Mouse (Mus musculus) retina, embryonic 14.5 days (tissue): ENCODE results near the gene Nradd.
A peak's percentile ranks its signal among the peaks of the same experiment; 100 is the strongest.

ENCODE experiments used
- DNase-seq: peaks from one replicate; pipeline ENCODE4 v3.0.0-alpha.2; 2015; ENCODE audit warnings: low spot score

Nradd gene

DNA sequence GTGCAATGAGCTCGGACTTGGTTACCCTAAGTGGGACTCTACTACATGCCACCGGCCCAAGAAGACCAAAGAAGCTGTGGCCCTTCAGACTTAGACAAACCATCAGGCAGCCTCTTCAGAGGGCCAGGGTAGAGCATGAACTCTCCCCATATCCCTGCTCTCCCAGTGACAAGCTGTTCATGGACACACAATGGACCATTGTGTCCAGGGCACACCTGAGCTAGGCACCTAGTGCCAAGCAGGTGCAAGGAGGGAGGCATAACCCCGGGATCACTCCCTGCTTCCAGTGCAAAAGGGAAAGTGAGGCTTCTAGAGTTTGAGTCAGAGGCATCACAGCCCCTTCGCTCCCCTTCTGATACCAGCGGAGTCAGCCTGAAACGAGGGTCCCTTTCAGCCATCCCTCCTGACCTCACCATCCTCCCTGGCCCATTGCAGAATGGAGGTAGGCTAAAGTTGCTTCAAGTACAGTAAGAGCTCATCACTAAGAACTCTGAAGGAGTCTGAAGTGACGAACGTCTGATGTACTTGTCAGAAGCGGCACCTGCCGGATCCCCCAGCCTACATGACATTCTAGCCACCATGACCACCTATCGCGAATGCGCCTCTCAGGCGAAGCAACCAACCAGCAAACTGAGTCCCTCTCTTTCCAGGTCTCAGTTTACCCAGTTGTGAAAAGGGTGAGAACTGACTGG is 28.9 kb upstream of the Nradd start:
- DNase-seq: no peak

GRCm38 (mm10) chr9:110651931-110652722 is 27.9 kb upstream of the Nradd start:
- peak; percentile 14 for DNase-seq

DNA sequence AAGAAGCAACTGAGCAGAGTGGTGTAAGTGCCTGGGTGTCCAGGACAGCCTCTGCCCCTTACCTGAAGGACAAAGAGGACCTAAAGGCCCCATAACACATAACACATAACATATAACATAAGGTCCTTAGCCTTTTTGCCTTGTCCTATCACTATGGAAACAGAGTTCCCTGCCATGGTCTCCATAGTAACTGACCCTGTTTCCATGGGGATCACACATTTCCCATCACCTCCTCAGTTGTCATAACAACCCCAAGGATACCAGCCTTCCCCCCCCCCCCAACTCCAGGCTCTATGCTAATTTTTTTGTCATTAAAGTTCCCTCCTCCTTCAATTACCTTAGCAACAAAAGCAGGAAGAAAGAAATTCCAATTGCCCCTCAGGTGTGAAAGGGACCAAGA is 25.5 kb upstream of the Nradd start:
- DNase-seq: no peak

- DNase-seq: no peak
These were observed 21.0 kb upstream of the Nradd start for GRCm38 (mm10) chr9:110645219-110645618.

DNA sequence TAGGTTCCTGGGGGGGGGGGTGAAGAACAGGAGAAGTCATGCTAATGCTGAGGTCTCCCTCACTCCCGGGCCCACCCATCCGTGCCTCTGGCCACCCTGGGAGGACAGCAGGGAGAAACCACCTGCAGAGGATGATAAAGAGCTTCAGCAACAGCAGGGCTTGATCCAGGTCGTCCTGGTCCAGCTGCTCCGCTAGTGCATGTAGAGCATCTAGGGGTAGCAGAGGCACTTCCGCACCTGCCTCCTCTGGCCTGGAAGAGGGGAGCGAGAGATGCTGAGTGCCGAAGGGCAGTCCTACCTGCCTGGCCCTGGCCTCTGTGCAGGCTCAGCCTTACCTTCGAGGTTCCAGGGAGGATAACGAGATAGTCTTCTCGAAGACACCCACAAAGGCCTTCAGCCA is 20.0 kb upstream of the Nradd start:
- no peak for DNase-seq

- no peak for DNase-seq
These were observed 19.5 kb upstream of the Nradd start for GRCm38 (mm10) chr9:110643787-110644186.

DNA sequence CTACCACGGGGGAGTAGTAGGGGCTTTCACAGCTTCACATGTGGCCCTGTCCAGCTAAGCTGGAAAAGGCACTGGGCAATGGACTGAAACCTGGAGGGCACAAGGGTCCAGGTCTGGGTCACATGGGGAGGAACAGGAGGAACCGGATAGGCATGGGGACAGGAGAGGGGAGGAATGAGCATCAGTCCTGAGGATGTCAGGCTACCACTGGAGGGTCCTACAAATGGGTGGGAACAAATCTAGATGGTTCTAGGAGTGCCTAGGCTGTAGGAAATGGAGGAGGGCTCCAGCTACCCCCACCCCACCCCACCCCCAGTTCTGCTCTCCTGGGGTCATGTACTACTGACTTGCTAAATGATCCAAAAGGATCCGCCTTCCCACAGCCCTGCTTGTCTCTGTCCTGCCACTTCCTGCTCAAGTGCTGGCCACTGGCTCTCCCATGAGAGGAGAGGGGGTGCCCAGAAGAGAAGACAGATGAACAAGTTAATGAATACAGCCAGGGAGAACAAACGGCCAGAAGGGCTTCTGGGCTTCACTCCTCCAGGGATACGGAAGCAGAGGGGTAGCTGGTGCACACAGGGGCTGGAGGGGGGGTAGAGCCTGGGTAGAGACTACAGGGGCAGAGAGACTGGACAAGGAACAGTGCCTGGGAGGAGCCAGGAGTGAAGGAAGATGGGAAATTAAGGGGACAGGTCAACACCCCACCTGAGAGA is 18.7 kb upstream of the Nradd start:
- DNase-seq: no peak

GRCm38 (mm10) chr9:110641006-110641405 is 16.8 kb upstream of the Nradd start:
- DNase-seq: no peak

GRCm38 (mm10) chr9:110638611-110639021 is 14.4 kb upstream of the Nradd start:
- DNase-seq: no peak

DNA sequence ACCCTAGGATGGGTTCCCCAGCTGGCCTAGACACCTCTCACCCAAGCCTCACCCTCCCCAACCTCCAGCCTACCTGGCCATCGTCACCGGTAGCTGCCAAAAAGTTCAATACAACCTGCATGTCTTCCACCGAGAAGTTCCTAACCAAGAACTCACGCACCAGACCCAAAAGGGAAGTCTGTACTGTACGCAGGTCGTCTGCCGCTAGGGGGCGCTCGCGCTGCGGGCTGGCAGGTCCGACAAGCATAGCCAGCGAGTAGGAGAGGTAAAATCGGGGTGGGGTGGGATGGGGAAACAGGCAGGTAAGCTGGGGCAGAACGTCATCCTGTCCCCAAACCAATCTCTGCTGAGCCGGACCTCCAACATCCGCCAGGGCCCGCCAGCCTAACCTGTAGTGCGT is 11.0 kb upstream of the Nradd start:
- peak; percentile 87 for DNase-seq

DNA sequence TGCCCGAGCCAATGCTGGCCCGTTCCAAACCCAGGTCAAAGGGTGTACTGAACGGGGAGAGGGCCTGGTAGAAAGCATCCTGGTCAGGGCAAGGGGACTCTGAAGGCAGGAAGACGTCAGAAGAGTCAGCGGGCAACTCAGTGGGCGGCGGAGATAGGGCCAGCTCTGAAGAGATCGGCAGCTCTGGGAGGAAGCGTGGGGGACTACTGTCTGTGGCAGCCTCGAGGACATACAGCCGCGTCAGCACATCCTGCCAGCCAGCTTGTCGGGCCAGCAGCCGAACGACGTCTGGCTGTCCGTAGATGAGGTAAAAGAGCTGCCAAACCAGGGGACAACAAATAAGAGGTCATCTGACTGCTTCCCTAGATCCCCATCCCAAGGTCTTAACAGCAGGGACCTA is 9.6 kb upstream of the Nradd start:
- DNase-seq: no peak

DNA sequence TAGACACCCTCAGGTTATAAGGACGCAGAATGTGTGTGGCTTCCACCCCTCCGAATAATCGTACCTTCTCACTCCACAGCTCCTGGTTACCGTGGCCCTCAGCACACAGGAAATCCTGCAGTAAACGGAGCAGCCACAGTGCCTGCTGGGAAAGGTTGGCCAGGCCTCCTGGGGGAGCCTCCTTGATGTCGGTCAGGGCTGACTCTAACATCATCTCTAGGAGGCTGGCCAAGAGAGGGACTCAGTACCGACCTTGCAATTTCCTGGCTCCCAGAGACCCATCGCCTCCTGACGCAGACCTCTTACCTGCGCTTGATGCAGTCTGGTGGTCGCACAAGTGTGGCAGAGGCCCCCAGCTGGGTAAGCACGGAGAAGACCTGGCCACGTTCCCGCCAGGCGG is 8.4 kb upstream of the Nradd start:
- DNase-seq: no peak

DNA sequence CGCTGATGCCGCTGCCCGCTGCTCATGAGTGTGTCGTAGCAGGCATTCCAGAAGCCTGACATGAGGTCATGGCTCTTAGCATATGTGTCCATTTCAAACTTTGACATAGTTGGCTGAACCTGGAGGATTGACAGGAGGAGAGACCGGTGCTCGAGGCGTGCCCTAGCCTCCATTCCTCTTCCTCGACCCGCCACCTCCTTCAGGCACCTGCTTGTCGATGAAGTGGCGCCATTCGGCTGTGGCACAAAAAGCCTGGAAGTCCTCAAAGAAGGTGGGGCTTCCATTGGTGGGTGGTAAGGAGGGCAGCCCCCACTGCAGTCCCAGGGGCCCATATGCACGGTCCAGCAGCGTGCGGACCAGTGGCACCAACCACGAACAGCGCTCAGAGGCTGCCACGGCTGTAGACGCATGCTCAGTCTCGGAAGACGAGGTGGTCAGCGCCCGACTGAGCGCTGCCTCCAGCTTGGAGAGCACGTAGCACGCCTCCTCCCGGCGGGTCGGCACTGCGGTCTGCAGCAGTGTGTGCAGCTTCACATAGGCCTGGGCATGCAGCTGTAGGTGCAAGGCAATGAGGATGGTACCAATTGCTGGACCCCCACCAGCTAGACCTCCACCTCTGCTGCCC is 7.5 kb upstream of the Nradd start:
- DNase-seq: peak; percentile 61

DNA sequence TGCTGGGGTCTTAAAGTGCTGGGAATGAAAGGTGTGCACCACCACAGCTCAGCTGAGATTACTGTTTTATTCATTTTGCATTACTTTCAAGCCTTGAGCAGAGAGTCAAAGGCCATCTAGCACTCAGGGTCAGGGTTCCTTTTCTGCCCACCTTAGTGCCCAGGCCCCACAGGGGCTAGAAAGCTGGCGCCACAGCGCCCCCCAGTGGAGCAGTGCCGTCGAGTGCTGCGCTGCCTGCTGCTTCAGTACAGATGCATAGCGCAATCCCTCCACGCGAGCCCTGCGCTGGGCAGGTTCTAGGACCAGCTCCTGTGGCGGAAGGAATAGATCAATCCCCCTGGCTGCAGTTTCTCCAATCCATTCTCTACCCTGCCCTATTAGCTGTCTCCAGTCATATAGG is 6.9 kb upstream of the Nradd start:
- DNase-seq: peak; percentile 91

- DNase-seq: no peak
These were observed 5.9 kb upstream of the Nradd start for GRCm38 (mm10) chr9:110630171-110630570.

DNA sequence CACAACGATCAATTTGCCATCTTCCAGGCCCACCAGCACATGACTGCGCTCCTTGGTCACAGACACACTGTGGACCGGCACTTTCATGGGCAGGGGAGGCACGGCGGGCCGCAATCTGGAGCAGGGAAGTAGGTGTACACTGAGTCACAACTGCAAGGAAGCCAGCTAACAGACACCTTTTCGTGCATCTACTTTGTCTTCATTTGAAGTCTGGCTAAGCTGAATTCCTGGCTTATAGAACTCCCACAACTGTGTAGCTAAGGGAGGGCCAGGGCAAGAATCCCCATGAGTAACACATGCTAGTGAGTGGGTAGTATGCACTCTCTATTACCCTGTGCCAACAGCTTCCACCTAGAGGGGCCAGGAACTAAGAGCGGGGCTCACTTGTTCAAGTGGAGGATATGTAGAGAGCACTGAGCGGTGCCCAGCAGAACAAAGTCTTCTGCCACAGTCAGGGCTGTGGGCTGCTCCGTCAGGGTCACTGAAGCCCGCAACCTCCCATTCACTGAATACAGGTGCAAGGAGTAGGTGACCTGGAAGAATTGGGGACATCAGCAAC is 1.2 kb upstream of the Nradd start:
- no peak for DNase-seq

DNA sequence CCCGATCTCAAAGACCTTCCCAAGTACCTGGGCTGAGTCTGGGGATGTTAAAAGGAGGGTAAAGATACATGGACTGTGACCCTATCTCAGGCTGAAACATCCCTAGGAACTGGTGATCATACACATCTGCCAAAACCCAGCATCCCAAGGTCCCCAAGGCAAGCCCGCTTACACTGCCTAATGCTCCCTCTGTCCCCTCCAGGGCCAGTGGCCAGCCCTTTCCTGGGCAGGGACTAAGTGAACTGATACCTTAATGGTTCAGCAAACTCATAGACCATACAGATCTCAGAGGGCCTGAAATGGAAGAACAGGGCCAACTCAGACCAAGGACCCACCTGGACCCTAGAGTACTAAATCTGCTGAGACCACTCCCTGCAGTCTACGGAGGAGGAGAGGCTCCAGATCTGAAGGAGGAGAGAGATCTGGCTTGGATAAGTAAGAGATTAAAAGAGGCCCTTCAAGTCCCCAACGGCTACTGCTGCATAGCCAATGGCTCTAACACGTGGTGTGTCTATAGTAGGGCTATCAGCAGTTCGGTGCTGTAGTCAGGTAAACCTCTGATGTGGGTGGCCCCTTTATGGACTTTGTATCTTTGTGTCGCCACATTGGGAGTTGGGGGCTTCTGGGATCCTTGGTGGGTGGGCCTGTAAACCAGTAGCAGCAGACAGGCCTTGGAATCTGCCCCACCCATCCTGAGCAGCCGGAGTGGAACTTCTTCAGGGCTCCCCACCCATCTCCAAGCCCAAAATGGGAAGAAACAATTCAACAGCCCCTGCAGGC is 646 bp downstream of the Nradd start:
- no peak for DNase-seq

GRCm38 (mm10) chr9:110622621-110623219 is 1.5 kb downstream of the Nradd start:
- DNase-seq: no peak

DNA sequence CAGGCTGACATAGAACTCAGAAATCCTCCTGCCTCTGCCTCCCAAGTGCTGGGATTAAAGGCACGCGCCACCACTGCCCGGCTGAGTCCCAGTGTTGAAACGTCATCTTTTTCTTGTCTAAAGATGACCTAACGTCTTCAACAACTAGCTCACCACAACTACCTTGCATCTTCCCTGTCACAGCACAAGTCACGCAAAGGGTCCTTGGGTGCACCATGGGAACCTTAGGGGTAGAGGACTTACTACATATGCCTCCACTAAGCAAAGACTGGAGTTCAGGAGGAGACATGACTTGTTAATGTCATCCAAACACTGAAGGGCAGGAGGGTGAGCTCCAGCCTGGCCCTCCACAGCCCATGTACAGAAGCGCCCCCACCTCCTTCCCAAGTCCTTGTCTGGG is 3.6 kb downstream of the Nradd start:
- no peak for DNase-seq

DNA sequence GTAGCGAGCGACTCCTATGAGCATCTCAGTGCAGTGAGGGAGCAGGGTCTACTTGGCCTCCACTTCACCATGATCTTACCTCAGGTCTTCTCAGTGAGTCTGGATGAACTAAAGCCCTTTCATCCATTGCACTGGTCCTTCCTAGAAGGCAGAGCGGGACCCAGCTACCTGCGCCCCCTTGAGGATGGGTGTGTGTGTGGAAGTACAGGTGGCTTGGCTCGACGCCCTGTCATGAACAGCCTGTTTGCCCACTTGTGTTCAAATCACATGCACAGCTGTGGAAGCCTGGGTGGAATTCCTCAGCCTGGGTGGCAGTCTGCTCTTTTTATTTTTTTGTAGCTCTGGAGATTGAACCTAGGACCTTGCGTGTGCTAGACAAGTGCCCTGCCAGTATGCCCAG is 4.1 kb downstream of the Nradd start:
- DNase-seq: no peak

DNA sequence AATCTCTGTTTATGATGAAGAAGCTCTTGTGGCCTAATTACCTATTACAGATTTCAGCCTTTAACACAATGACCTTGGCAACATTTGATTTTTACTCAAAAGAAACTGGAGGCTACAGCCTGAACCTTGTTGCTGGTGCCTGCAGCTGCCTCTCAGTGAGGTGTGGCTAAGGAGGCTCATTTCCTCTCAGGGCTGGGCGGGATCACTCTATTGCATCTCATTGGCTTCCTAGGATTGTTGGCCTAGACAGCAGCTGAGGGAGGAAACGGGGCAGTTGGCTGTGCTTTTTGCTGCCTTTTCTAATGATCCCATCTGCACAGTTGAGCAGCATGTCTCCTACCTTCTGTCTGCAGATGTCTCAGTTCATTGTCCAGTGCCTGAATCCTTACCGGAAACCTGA is 7.2 kb downstream of the Nradd start:
- no peak for DNase-seq
